Mouse (Mus musculus) kidney, postnatal 10 days (tissue): ENCODE data around the gene Acbd6.

Source experiments
- DNase-seq: peaks from one replicate; pipeline ENCODE4 v3.0.0; 2021; ENCODE audit warnings: mixed read lengths

The Acbd6 gene

GRCm38 (mm10) chr1:155558012-155558842 lies at the start of gene Acbd6:
Gene Acbd6, plus strand, starts transcription at chr1:155558120.
- peak; percentile 85 for DNase-seq

GRCm38 (mm10) chr1:155510263-155510662 lies 47.7 kb upstream of the Acbd6 start:
- DNase-seq: no peak

DNA sequence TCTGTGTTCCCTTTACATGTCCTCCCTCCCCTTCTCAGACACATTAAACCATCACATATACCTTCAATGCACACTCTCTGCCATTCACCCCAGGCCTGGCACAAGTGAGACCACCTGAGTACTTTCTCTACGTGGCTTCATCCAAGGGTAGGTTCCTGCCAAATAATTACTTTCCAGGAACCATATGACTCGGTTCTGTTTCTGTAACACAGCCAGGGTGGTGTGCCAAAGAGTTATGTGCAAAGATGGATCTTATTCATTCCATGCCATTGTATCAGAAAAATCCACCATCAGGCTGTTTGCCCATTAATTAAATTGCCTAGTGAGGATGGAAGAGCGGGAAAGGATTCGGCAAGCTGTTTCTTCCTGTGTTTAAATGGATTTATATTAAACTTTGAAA lies 42.1 kb upstream of the Acbd6 start:
- DNase-seq: no peak

DNA sequence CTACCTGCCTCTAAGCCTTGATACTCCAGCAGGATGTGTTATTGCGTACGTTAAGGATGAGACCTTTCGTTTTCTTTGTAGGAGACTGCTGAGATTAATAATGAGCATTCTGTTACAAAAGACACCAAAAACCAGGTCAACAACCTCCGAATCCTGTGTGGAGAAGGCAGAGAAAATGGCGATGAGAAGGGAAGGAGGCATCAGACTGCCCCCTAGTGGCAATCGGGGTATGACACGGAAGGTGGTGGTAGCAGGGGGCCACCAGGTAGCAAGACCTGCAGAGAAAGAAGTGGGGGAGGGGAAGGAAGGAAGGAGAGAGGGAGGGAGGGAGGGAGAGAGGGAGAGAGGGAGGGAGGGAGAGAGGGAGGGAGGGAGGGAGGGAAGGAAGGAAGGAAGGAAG lies 41.3 kb upstream of the Acbd6 start:
- peak; percentile 77 for DNase-seq

- no peak for DNase-seq
These were observed 40.9 kb upstream of the Acbd6 start for GRCm38 (mm10) chr1:155517060-155517459.

GRCm38 (mm10) chr1:155520285-155520684 lies 37.6 kb upstream of the Acbd6 start:
- no peak for DNase-seq

- no peak for DNase-seq
These were observed 35.4 kb upstream of the Acbd6 start for GRCm38 (mm10) chr1:155522493-155522892.

- no peak for DNase-seq
These were observed 31.7 kb upstream of the Acbd6 start for GRCm38 (mm10) chr1:155526176-155526575.

GRCm38 (mm10) chr1:155527027-155527786 lies 30.7 kb upstream of the Acbd6 start:
- DNase-seq: no peak

DNA sequence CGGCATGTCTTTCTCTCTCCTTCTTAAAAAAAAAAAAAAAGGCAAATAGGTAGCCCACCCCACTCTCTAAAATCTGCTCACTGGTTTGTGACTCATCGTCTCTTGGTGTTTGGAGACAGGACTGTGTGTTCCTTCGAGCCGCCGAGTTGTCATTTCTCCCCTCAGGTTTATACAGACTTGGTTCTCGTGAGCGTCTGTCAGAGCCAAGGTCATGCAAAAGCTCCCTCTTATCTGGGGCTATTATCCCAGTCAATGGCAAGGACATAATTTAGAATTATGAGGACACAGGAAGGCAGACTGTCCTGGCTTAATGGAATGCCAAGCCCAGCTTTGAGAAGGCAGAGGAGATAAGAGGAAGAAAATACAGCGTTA lies 30.1 kb upstream of the Acbd6 start:
- no peak for DNase-seq

GRCm38 (mm10) chr1:155528405-155529119 lies 29.4 kb upstream of the Acbd6 start:
- DNase-seq: no peak

DNA sequence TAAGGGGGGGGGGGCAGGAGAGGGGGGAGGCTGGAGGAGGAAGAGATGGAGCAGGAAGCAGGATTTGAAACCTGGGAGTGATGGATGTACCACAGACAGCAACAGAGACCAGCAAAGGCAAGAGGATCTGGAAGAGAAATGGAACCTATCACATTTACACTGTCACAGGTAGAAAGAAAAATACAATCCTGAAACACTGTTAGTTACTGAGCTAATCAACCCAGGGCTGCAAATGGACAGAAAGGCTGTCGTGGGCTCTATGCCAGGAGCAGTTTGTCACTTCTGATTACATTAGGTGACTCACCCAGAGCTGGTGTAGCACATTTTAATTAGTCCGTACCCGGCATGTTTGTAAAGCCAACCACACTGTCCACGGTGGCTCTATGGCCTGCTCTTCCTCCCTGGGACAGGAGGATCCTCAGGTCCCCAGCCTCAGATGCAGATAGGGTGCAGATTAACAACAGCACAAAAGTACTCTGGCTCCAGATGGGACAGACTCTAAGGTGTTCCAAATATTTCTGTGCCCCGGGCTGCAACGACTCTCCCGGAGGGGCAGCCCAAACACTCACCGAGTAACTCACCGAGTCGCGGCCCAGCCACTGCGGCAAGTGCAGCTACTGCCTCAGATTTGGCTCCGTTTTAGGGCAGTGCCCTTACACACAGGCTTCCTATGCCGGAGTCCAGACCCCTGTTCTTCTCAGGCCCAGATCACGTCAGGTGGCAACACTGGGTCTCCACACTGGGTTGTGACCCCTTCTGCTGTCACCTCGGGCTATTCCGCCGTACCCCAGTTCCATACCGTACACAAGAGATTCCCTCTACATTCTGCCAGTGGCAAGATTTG lies 28.6 kb upstream of the Acbd6 start:
- no peak for DNase-seq

- DNase-seq: no peak
These were observed 27.1 kb upstream of the Acbd6 start for GRCm38 (mm10) chr1:155530561-155531457.

GRCm38 (mm10) chr1:155532396-155532795 lies 25.5 kb upstream of the Acbd6 start:
- no peak for DNase-seq

- DNase-seq: no peak
These were observed 24.9 kb upstream of the Acbd6 start for GRCm38 (mm10) chr1:155532833-155533688.

DNA sequence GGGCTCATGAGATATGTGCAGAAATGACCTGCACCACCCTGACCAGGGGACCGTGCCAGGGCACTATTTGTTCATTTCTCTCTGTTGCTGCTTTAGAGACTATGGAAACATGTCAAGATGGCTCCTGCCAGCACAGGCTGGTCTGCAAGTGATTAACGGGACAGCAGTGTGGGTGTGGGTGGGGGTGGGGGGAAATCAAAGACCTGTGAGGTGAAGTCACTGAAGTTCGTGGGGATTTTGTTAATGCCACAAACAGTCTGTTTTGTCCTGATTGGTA lies 24.3 kb upstream of the Acbd6 start:
- DNase-seq: no peak

- peak; percentile 66 for DNase-seq
These were observed 20.8 kb upstream of the Acbd6 start for GRCm38 (mm10) chr1:155537005-155537642.

GRCm38 (mm10) chr1:155538006-155538405 lies 19.9 kb upstream of the Acbd6 start:
- no peak for DNase-seq

DNA sequence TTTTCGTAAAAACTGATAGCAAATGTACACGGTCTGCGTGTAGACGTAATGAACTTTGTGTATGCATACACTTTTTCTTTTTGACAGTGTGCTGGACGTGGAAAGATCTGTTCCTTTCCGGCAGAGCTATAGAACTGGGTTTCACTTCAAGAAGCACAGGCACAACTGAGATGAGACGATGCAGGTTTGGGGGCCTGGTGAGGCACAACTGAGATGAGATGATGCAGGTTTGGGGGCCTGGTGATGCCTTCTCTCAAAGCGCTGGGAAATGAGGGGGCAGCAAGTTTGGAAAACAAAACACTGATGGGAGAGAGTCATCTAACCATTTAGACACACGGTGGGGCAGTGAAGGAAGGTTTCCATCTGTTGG lies 293 bp upstream of the Acbd6 start:
- no peak for DNase-seq

GRCm38 (mm10) chr1:155560021-155560420 lies 2.1 kb downstream of the Acbd6 start:
- no peak for DNase-seq
